8 mouse cellular contexts compared by ENCODE assay signal in genomic region chr2:84635611-84636010, GRCm38 (mm10). TPM values are rescaled to one million over a fixed set of nuclear protein-coding genes. Genes with fewer than 3 reads are reported as not detected.
A peak's percentile ranks its signal among the peaks of the same experiment; 100 is the strongest.
DNase-seq lines count a peak whose midpoint lies in the region; ATAC-seq and TF ChIP-seq lines count a peak whose summit lies in the region.

No protein-coding gene starts in this region.

- WGBS in hindbrain, embryonic 11.5 days = 0% methylated on average over 2 of the region's 2 CpGs
- 0% methylated on average over 2 of the region's 2 CpGs for WGBS in lung, embryonic 14.5 days

- ATAC-seq in hindbrain, embryonic 11.5 days (ENCODE audit: low FRiP score) = peak; percentile 85
- peak; percentile 95 for ATAC-seq in lung, embryonic 14.5 days (ENCODE audit: insufficient read depth)
- ATAC-seq in monocyte, adult 5-6 weeks (replicated peaks; ENCODE audit: insufficient number of reproducible peaks, low FRiP score, low TSS enrichment, poor library complexity, severe bottlenecking) = no peak

- H3K27me3 ChIP-seq in hindbrain, embryonic 11.5 days (ENCODE audit: control insufficient read depth, insufficient read depth, low read length) = no peaks in the 10 kb centered on the region
- H3K27me3 ChIP-seq in lung, embryonic 14.5 days (ENCODE audit: insufficient read depth, low read length) = no peaks in the 10 kb centered on the region

- peaks cover 10% of the 10 kb centered on the region; the same call in 1 of the 2 replicates for H3K4me1 ChIP-seq in hindbrain, embryonic 11.5 days (replicated peaks; ENCODE audit: control insufficient read depth, insufficient read depth, low read length)
- peaks cover 52% of the 10 kb centered on the region for H3K4me1 ChIP-seq in lung, embryonic 14.5 days (ENCODE audit: insufficient read depth)

- no peak overlapping the region for H3K9ac ChIP-seq in hindbrain, embryonic 11.5 days (ENCODE audit: low read depth, low read length)
- peak overlapping the region; percentile 50 for H3K9ac ChIP-seq in lung, embryonic 14.5 days

- H3K4me3 ChIP-seq in hindbrain, embryonic 11.5 days (ENCODE audit: low read depth, low read length) = no peak overlapping the region
- H3K4me3 ChIP-seq in lung, embryonic 14.5 days (ENCODE audit: low read depth, low read length) = peak overlapping the region; percentile 17

- no peak for TF ChIP-seq CTCF in lung, embryonic 14.5 days (IDR thresholded peaks at IDR 0.05; ENCODE audit: low read depth)

- no peaks in the 10 kb centered on the region for H3K36me3 ChIP-seq in hindbrain, embryonic 11.5 days (ENCODE audit: control insufficient read depth, insufficient read depth, low read length)
- peaks cover 5% of the 10 kb centered on the region; the same call in 1 of the 2 replicates for H3K36me3 ChIP-seq in lung, embryonic 14.5 days (ENCODE audit: insufficient read depth)

- no peak overlapping the region; the same call in 1 of the 2 replicates for H3K4me2 ChIP-seq in hindbrain, embryonic 11.5 days (replicated peaks; ENCODE audit: low read depth, low read length)
- peak overlapping the region; percentile 57 for H3K4me2 ChIP-seq in lung, embryonic 14.5 days

- DNase-seq in MN1 (ENCODE audit: low spot score) = peak; percentile 82
- DNase-seq in cerebellum, postnatal 10 days = peak; percentile 56 to 69
- peak; percentile 61 to 79 for DNase-seq in frontal cortex, postnatal 14 days (ENCODE audit: low spot score in 2 of 2)
- peak; percentile 63 for DNase-seq in hindbrain, embryonic 11.5 days (ENCODE audit: low spot score)
- DNase-seq in layer of hippocampus, postnatal 10 days (ENCODE audit: low spot score in 2 of 2) = peak; percentile 76 to 79
- peak; percentile 98 for DNase-seq in lung, embryonic 14.5 days
- peak; percentile 69 for DNase-seq in ovary, postnatal 10 days (ENCODE audit: low spot score)

- H3K27ac ChIP-seq in hindbrain, embryonic 11.5 days (ENCODE audit: low read depth, low read length) = peak overlapping the region; percentile 78
- peak overlapping the region; percentile 98 for H3K27ac ChIP-seq in lung, embryonic 14.5 days (ENCODE audit: low read depth)

- H3K9me3 ChIP-seq in hindbrain, embryonic 11.5 days (ENCODE audit: control insufficient read depth, low read length) = no peaks in the 10 kb centered on the region
- H3K9me3 ChIP-seq in lung, embryonic 14.5 days (ENCODE audit: low read depth, low read length) = no peaks in the 10 kb centered on the region

RNA-seq across cellular contexts. Expression of gene Ctnnd1, which starts 15.0 kb away (rescaled TPM):
- 37.3 and 44.7 TPM in 2 replicates for polyA plus RNA-seq in hindbrain, embryonic 11.5 days (2014; fragmentation: Nextera tagmentation; extraction: Ambion mirVana)
- total RNA-seq in layer of hippocampus, postnatal 10 days (2021) = 10 to 100 TPM; 62.2 to 63.7 TPM
- 59.9 and 63.3 TPM in 2 replicates for polyA plus RNA-seq in lung, embryonic 14.5 days (2014; fragmentation: Nextera tagmentation; extraction: Ambion mirVana)
- 7.9 to 20.7 TPM (median 8.5 TPM) in 3 replicates for total RNA-seq in monocyte, adult 5-6 weeks (2017)

RNA-seq across cellular contexts. Expression of gene Btbd18, which starts 23.3 kb away (rescaled TPM):
- polyA plus RNA-seq in hindbrain, embryonic 11.5 days (2014; fragmentation: Nextera tagmentation; extraction: Ambion mirVana) = 0.20 and 0.27 TPM in 2 replicates
- not detected for total RNA-seq in layer of hippocampus, postnatal 10 days (2021)
- 0.22 and 0.39 TPM in 2 replicates for polyA plus RNA-seq in lung, embryonic 14.5 days (2014; fragmentation: Nextera tagmentation; extraction: Ambion mirVana)
- total RNA-seq in monocyte, adult 5-6 weeks (2017) = not detected in 3 replicates

RNA-seq across cellular contexts. Expression of gene Selenoh, which starts 35.0 kb away (rescaled TPM):
- polyA plus RNA-seq in hindbrain, embryonic 11.5 days (2014; fragmentation: Nextera tagmentation; extraction: Ambion mirVana) = 396 and 408 TPM in 2 replicates
- total RNA-seq in layer of hippocampus, postnatal 10 days (2021) = 10 to 100 TPM; 58.8 to 67.6 TPM
- polyA plus RNA-seq in lung, embryonic 14.5 days (2014; fragmentation: Nextera tagmentation; extraction: Ambion mirVana) = 419 and 427 TPM in 2 replicates
- 34.9 to 47.7 TPM (median 37.5 TPM) in 3 replicates for total RNA-seq in monocyte, adult 5-6 weeks (2017)

RNA-seq across cellular contexts. Expression of gene Gm28635, which starts 42.2 kb away (rescaled TPM):
- not detected in 2 replicates for polyA plus RNA-seq in hindbrain, embryonic 11.5 days (2014; fragmentation: Nextera tagmentation; extraction: Ambion mirVana)
- 1 to 10 TPM; 4.1 to 4.8 TPM for total RNA-seq in layer of hippocampus, postnatal 10 days (2021)
- not detected in 2 replicates for polyA plus RNA-seq in lung, embryonic 14.5 days (2014; fragmentation: Nextera tagmentation; extraction: Ambion mirVana)
- 4.1 TPM in 1 of 3 replicates, not detected in the others for total RNA-seq in monocyte, adult 5-6 weeks (2017)

RNA-seq across cellular contexts. Expression of gene Med19, which starts 42.6 kb away (rescaled TPM):
- 65.2 and 66.3 TPM in 2 replicates for polyA plus RNA-seq in hindbrain, embryonic 11.5 days (2014; fragmentation: Nextera tagmentation; extraction: Ambion mirVana)
- total RNA-seq in layer of hippocampus, postnatal 10 days (2021) = 10 to 100 TPM; 33.0 to 38.8 TPM
- polyA plus RNA-seq in lung, embryonic 14.5 days (2014; fragmentation: Nextera tagmentation; extraction: Ambion mirVana) = 44.8 and 45.4 TPM in 2 replicates
- total RNA-seq in monocyte, adult 5-6 weeks (2017) = 10.5 to 19.9 TPM (median 11.5 TPM) in 3 replicates
